Mouse (Mus musculus) megakaryocyte, embryonic 14.5 days (primary cell): ENCODE results near the gene Ly6g5b. TPM values are rescaled to one million over a fixed set of nuclear protein-coding genes. Genes with fewer than 3 reads are reported as not detected.
A peak's percentile ranks its signal among the peaks of the same experiment; 100 is the strongest.

ENCODE experiments used
- H3K27me3 ChIP-seq: replicated peaks from 2 replicates; pipeline ENCODE3; 2012; ENCODE audit warnings: inconsistent platforms
- H3K36me3 ChIP-seq: replicated peaks from 2 replicates; pipeline ENCODE3; 2012; ENCODE audit warnings: low read length, inconsistent platforms, mixed read lengths
- H3K4me1 ChIP-seq: 2 replicates; pipeline ENCODE4 v1.6.1; 2012; ENCODE audit warnings: inconsistent platforms
- H3K4me3 ChIP-seq: replicated peaks from 2 replicates; pipeline ENCODE3; 2012; ENCODE audit warnings: moderate library complexity, mild to moderate bottlenecking, inconsistent platforms
- H3K9me3 ChIP-seq: 2 replicates; pipeline ENCODE4 v1.6.1; 2012; ENCODE audit warnings: inconsistent platforms
- FLI1 ChIP-seq: IDR thresholded peaks from 2 replicates; pipeline ENCODE4 v1.6.1; 2012; ENCODE audit warnings: low read length, inconsistent platforms, mixed read lengths
- GATA1 ChIP-seq: IDR thresholded peaks from 3 replicates; pipeline ENCODE4 v1.6.1; 2012; ENCODE audit warnings: mixed read lengths, low read length, inconsistent platforms, borderline replicate concordance
- polyA plus RNA-seq: library from polyadenylated mRNA; stranded (reverse); fragments of >175 nt; gene quantifications from 2 replicates; pipeline ENCODE4 v1.2.3, GENCODE M21; 2012; ENCODE audit warnings: low replicate concordance; ENCODE audit not compliant: insufficient read depth

Ly6g5b gene
- polyA plus RNA-seq, 1 experiment = 0.23 TPM

DNA sequence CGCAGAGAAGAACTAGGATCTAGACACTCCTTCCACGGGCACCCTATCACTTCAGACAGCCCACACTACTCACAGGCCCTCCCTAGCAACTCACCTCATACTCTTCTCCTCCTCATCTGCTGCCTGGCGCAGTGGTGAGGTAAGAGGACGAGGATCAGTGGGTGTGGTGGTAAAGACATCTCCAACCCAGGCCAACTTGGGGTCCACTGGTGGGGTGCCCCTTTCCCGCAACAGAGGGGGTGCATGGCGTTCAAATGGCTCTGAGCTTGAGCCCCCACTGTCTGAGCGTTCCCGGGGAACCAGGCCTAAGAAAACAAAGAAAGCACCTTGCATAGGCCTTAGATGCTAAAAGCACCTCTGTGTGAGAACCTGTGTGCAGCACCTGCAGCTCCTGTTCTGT, 42.0 kb upstream of the Ly6g5b start:
- Histone ChIP-seq H3K4me1 (peaks cover 30% of the 10 kb centered on the region), H3K27me3 (no peaks in the 10 kb centered on the region), H3K36me3 (peaks cover 100% of the 10 kb centered on the region), H3K4me3 (peak overlapping the region; percentile 28), H3K9me3 (no peaks in the 10 kb centered on the region)
- TF ChIP-seq GATA1 = no peak
- no peak for TF ChIP-seq FLI1

- H3K36me3 ChIP-seq = peaks cover 99% of the 10 kb centered on the region
These were observed 41.4 kb upstream of the Ly6g5b start for GRCm38 (mm10) chr17:35156461-35157200.

GRCm38 (mm10) chr17:35155451-35155850, 40.2 kb upstream of the Ly6g5b start:
- Histone ChIP-seq H3K4me1 (peaks cover 13% of the 10 kb centered on the region), H3K36me3 (peaks cover 98% of the 10 kb centered on the region), H3K4me3 (no peak overlapping the region), H3K9me3 (no peaks in the 10 kb centered on the region), H3K27me3 (no peaks in the 10 kb centered on the region)
- TF ChIP-seq GATA1 (no peak), FLI1 (no peak)

More at GRCm38 (mm10) chr17:35156461-35157200, 41.4 kb upstream of the Ly6g5b start:
- no peak overlapping the region for H3K4me3 ChIP-seq
- H3K9me3 ChIP-seq = no peaks in the 10 kb centered on the region
- H3K4me1 ChIP-seq = peaks cover 24% of the 10 kb centered on the region
- no peak for TF ChIP-seq FLI1
- no peak for TF ChIP-seq GATA1
- H3K27me3 ChIP-seq = no peaks in the 10 kb centered on the region

GRCm38 (mm10) chr17:35154616-35155015, 39.4 kb upstream of the Ly6g5b start:
- peaks cover 13% of the 10 kb centered on the region for H3K4me1 ChIP-seq
- H3K27me3 ChIP-seq = no peaks in the 10 kb centered on the region
- peaks cover 98% of the 10 kb centered on the region for H3K36me3 ChIP-seq
- TF ChIP-seq FLI1 (no peak), GATA1 (no peak)
- no peaks in the 10 kb centered on the region for H3K9me3 ChIP-seq
- H3K4me3 ChIP-seq = no peak overlapping the region

- TF ChIP-seq GATA1 = no peak
- TF ChIP-seq FLI1 = no peak
These were observed 38.7 kb upstream of the Ly6g5b start for GRCm38 (mm10) chr17:35153931-35154330.

DNA sequence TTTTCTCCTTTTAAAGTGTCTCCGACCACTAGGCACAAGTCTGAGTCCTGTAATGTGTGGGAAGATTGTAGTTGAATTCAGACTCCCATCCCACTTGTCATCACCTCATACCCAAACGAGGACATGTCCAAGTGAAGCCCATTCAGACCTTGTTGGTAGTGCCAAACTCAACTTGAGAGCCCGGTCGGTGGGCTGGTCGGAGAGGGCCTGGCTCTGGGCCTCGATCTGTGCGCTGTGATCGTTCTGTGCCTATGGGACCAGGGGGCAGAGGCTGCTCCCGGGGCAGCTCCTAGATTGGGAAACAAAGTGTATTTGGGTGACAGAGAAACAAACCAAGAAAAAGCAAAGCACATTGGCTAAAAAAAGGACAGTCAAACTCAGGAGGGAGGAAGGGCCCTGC, 37.8 kb upstream of the Ly6g5b start:
- H3K9me3 ChIP-seq = no peaks in the 10 kb centered on the region
- H3K36me3 ChIP-seq = peaks cover 98% of the 10 kb centered on the region
- H3K4me1 ChIP-seq = peaks cover 13% of the 10 kb centered on the region
- no peaks in the 10 kb centered on the region for H3K27me3 ChIP-seq
- no peak overlapping the region for H3K4me3 ChIP-seq
- TF ChIP-seq FLI1 = no peak
- no peak for TF ChIP-seq GATA1

More at GRCm38 (mm10) chr17:35153931-35154330, 38.7 kb upstream of the Ly6g5b start:
- peaks cover 98% of the 10 kb centered on the region for H3K36me3 ChIP-seq
- H3K9me3 ChIP-seq = no peaks in the 10 kb centered on the region
- H3K4me3 ChIP-seq = no peak overlapping the region
- peaks cover 13% of the 10 kb centered on the region for H3K4me1 ChIP-seq
- no peaks in the 10 kb centered on the region for H3K27me3 ChIP-seq

- H3K4me1 ChIP-seq = peaks cover 13% of the 10 kb centered on the region
- no peaks in the 10 kb centered on the region for H3K9me3 ChIP-seq
- H3K36me3 ChIP-seq = peaks cover 98% of the 10 kb centered on the region
- no peaks in the 10 kb centered on the region for H3K27me3 ChIP-seq
- no peak for TF ChIP-seq FLI1
- TF ChIP-seq GATA1 = no peak
- H3K4me3 ChIP-seq = no peak overlapping the region
These were observed 36.9 kb upstream of the Ly6g5b start for GRCm38 (mm10) chr17:35152121-35152520.

- no peaks in the 10 kb centered on the region for H3K4me1 ChIP-seq
- H3K9me3 ChIP-seq = peaks cover 5% of the 10 kb centered on the region
- H3K36me3 ChIP-seq = peaks cover 98% of the 10 kb centered on the region
- TF ChIP-seq FLI1 = no peak
- TF ChIP-seq GATA1 = no peak
- H3K27me3 ChIP-seq = no peaks in the 10 kb centered on the region
- no peak overlapping the region for H3K4me3 ChIP-seq
These were observed 32.9 kb upstream of the Ly6g5b start for GRCm38 (mm10) chr17:35147922-35148639.

DNA sequence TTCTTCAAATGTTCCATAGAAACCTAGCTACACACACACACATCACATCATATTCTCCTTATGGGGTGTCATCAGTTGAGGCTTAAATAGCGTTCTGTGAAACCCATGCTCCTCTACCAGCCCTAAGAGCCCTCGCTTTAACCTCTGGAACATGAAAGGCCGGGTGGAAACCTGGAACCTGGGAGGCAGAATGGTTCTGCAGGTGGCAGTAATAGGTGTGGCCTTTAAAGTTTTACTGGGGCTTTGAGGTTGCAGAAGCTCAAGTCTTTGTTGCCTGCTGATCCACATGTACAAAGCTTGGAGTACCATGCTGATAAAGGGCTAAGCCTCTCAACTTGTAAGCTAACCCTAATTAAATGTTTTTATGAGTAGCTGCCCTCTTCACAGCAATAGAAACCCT, 32.1 kb upstream of the Ly6g5b start:
- peaks cover 8% of the 10 kb centered on the region for H3K9me3 ChIP-seq
- H3K36me3 ChIP-seq = peaks cover 98% of the 10 kb centered on the region
- H3K27me3 ChIP-seq = no peaks in the 10 kb centered on the region
- no peak overlapping the region for H3K4me3 ChIP-seq
- no peaks in the 10 kb centered on the region for H3K4me1 ChIP-seq
- TF ChIP-seq FLI1 = no peak
- TF ChIP-seq GATA1 = no peak

DNA sequence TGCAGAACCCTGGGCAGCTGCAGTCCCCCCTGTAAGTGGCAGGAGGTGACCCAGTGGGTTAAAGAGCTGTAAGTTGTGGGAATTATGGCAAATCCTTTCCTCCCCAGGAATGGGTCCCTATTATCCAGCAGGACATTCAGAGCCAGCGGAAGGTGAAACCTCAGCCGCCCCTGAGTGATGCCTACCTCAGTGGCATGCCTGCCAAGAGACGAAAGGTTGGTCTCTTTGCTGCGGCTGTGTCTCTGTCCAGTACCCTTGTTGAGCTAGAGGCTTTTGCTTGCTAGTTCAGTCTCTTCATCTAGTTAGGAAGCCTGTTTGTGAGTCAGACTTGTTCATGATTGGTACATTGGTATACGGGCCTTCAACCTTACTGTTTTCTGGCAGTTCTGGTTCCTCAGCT, 30.9 kb upstream of the Ly6g5b start:
- H3K9me3 ChIP-seq = peaks cover 8% of the 10 kb centered on the region
- peaks cover 99% of the 10 kb centered on the region for H3K36me3 ChIP-seq
- no peak for TF ChIP-seq GATA1
- no peak for TF ChIP-seq FLI1
- no peaks in the 10 kb centered on the region; the same call in 1 of the 2 replicates for H3K4me1 ChIP-seq
- no peaks in the 10 kb centered on the region for H3K27me3 ChIP-seq
- H3K4me3 ChIP-seq = no peak overlapping the region
